Mouse (Mus musculus) G1E (cell line): Measurements from ENCODE around the gene Nemp1.

Experiments used
- CTCF ChIP-seq: IDR thresholded peaks from 2 replicates; pipeline ENCODE4 v1.5.1; 2012; ENCODE audit warnings: low read depth, low read length, inconsistent platforms, mixed read lengths
- GATA1 ChIP-seq: IDR thresholded peaks from 2 replicates; pipeline ENCODE4 v1.6.1; 2012; ENCODE audit warnings: borderline replicate concordance, low read length, inconsistent platforms, mixed read lengths
- GATA2 ChIP-seq: IDR thresholded peaks from 2 replicates; pipeline ENCODE4 v1.6.1; 2012; ENCODE audit warnings: low read depth, low read length, inconsistent platforms, borderline replicate concordance

DNA sequence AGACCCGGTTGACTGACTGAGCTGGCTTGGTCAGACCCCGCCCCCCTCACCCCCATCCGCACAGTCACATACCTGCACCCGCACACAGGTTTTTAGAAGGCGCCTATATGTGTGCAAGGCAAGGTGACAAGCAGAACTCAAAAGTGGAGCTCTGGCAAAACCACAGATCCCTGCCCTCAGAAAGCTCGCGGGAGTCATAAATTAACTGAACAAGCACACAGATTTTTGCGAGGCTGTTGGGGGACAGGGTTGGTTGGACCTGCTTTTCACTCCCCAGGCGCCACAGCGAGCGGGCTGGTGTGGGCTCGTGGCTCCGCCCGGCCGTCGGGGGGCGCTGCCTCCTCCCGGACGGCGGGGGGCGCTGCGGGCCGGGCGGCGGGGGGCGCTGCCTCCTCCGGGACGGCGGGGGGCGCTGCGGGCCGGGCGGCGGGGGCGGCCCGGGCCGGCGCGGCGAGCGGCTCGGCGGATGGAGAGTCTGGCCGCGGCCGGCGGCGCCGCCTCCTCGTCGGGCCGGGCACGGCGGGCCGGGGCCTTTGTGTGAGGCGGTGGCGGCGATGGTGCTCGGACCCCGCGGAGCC is 72.5 kb downstream of the Nemp1 start, which contains the start of gene Zbtb39:
- TF ChIP-seq CTCF (0 out of 2 replicates have a peak, but pooled peaks have one; percentile 32), GATA1 (no peak), GATA2 (no peak)
